Mouse (Mus musculus): Measurements from ENCODE around the gene Lad1.
A peak's percentile ranks its signal among the peaks of the same experiment; 100 is the strongest.

Gene Lad1

GRCm38 (mm10) chr1:135818481-135819086 is at the start of gene Lad1:
Gene Lad1 (plus strand): TSS chr1:135818598.
- DNase-seq = peak; percentile 82

GRCm38 (mm10) chr1:135770237-135770636 is 48.2 kb upstream of the Lad1 start:
- DNase-seq = no peak

GRCm38 (mm10) chr1:135770896-135771572 is 47.4 kb upstream of the Lad1 start:
- no peak for DNase-seq

- DNase-seq = no peak
Measured at GRCm38 (mm10) chr1:135771573-135771970, 46.8 kb upstream of the Lad1 start.

- no peak for DNase-seq
Measured at GRCm38 (mm10) chr1:135776596-135776995, 41.8 kb upstream of the Lad1 start.

- DNase-seq = no peak
Measured at GRCm38 (mm10) chr1:135777046-135777445, 41.4 kb upstream of the Lad1 start.

- DNase-seq = no peak
Measured at GRCm38 (mm10) chr1:135778780-135779535, 39.4 kb upstream of the Lad1 start, which contains the start of gene Tnni1. Gene Tnni1 (plus strand): TSS chr1:135779434.

GRCm38 (mm10) chr1:135780649-135781048 is 37.7 kb upstream of the Lad1 start:
- DNase-seq = no peak

- DNase-seq = peak; percentile 81
Measured at GRCm38 (mm10) chr1:135781220-135781619, 37.2 kb upstream of the Lad1 start.

- DNase-seq = no peak
Measured at GRCm38 (mm10) chr1:135782816-135783215, 35.6 kb upstream of the Lad1 start.

GRCm38 (mm10) chr1:135787799-135788198 is 30.6 kb upstream of the Lad1 start:
- peak; percentile 79 for DNase-seq

- DNase-seq = peak; percentile 50
Measured at GRCm38 (mm10) chr1:135788708-135789107, 29.7 kb upstream of the Lad1 start.

GRCm38 (mm10) chr1:135789815-135790214 is 28.6 kb upstream of the Lad1 start:
- peak; percentile 72 for DNase-seq

- DNase-seq = no peak
Measured at GRCm38 (mm10) chr1:135792143-135792939, 26.1 kb upstream of the Lad1 start.

GRCm38 (mm10) chr1:135793370-135794215 is 24.8 kb upstream of the Lad1 start:
- no peak for DNase-seq

GRCm38 (mm10) chr1:135794216-135795134 is 23.9 kb upstream of the Lad1 start:
- no peak for DNase-seq

- DNase-seq = no peak
Measured at GRCm38 (mm10) chr1:135798492-135798891, 19.9 kb upstream of the Lad1 start.

GRCm38 (mm10) chr1:135799109-135799627 is 19.2 kb upstream of the Lad1 start:
- no peak for DNase-seq

GRCm38 (mm10) chr1:135800192-135800950 is 18.0 kb upstream of the Lad1 start:
- DNase-seq = no peak

- no peak for DNase-seq
Measured at GRCm38 (mm10) chr1:135807546-135807945, 10.9 kb upstream of the Lad1 start.
